Mouse (Mus musculus) testis, adult 2 months (tissue): ENCODE data around the gene Cd109.

Source experiments
- CTCF ChIP-seq: fragments of 200-500 bp; IDR thresholded peaks from 2 replicates; pipeline ENCODE4 v1.5.1; 2012; ENCODE audit warnings: low read depth, mild to moderate bottlenecking, inconsistent platforms, low read length, moderate library complexity; ENCODE audit not compliant: control insufficient read depth, insufficient read depth, insufficient replicate concordance
- POLR2A ChIP-seq: fragments of 200-500 bp; IDR thresholded peaks from 2 replicates; pipeline ENCODE4 v1.6.1; 2012; ENCODE audit warnings: low read depth, mild to moderate bottlenecking, inconsistent platforms, low read length, moderate library complexity; ENCODE audit not compliant: control insufficient read depth

DNA sequence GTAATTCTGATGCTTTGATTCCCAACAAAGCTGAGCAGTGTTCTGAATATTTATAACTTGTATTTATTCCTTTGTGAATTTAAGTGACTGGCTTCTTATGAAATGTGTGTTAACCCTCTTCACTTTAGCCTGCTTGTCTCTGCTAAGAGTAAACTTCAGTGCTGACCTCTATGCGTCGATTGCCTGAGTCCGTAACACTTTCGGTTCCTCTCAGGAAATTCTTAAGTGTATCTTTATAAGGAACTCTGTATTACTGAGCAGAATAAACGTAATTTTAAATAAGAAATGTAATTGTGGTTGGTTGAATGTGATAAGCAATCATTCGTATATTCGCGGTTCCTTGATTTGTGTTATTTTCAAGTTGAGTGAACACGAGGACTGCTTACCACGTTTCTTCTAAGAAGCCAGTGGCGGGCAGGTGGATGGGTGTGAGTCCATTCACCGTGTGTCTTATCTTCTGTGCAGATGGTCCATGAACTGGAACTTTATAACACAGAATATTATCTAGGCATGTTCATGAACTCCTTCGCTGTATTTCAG lies 56.2 kb downstream of the Cd109 start:
- TF ChIP-seq CTCF, result no peak
- no peak for TF ChIP-seq POLR2A
